Mouse (Mus musculus) MEL-GATA-1-ER (cell line): ENCODE data around the gene Nipsnap2.
"Not testable (repeated sequence)": the region's sequence is repeated elsewhere in the genome, so short reads cannot be mapped to it uniquely, and the experiment has no call there.

Source experiments
- DNase-seq: peaks from one replicate; pipeline ENCODE4 v3.0.0-alpha.2; 2012; ENCODE audit warnings: low read depth; ENCODE audit errors: extremely low read depth

Gene Nipsnap2

GRCm38 (mm10) chr5:129724834-129725773, at the start of gene Nipsnap2:
TSS of gene Nipsnap2 (plus strand) at chr5:129725063.
- DNase-seq: peak; percentile 77

- DNase-seq: not testable (repeated sequence)
Observed at GRCm38 (mm10) chr5:129685141-129685540, 39.7 kb upstream of the Nipsnap2 start.

GRCm38 (mm10) chr5:129687621-129688020, 37.2 kb upstream of the Nipsnap2 start:
- DNase-seq: no peak

GRCm38 (mm10) chr5:129690528-129690927, 34.3 kb upstream of the Nipsnap2 start:
- DNase-seq: no peak

GRCm38 (mm10) chr5:129700506-129700905, 24.4 kb upstream of the Nipsnap2 start:
- DNase-seq: no peak

GRCm38 (mm10) chr5:129701706-129702105, 23.2 kb upstream of the Nipsnap2 start:
- no peak for DNase-seq

GRCm38 (mm10) chr5:129703368-129703767, 21.5 kb upstream of the Nipsnap2 start:
- no peak for DNase-seq

GRCm38 (mm10) chr5:129708412-129708811, 16.5 kb upstream of the Nipsnap2 start, which contains the start of gene Sept14:
TSS of gene Sept14 (minus strand) at chr5:129708512.
- no peak for DNase-seq

GRCm38 (mm10) chr5:129715326-129715861, 9.5 kb upstream of the Nipsnap2 start, which contains the start of gene Mrps17:
TSS of gene Mrps17 (plus strand) at chr5:129715497.
- peak; percentile 92 for DNase-seq

GRCm38 (mm10) chr5:129717016-129717415, 7.8 kb upstream of the Nipsnap2 start:
- DNase-seq: no peak

GRCm38 (mm10) chr5:129720176-129720575, 4.7 kb upstream of the Nipsnap2 start:
- no peak for DNase-seq

- DNase-seq: peak; percentile 92
Observed at GRCm38 (mm10) chr5:129724268-129724667, 595 bp upstream of the Nipsnap2 start.

GRCm38 (mm10) chr5:129725774-129726392, 1.0 kb downstream of the Nipsnap2 start:
- no peak for DNase-seq

- no peak for DNase-seq
Observed at GRCm38 (mm10) chr5:129726784-129727183, 1.9 kb downstream of the Nipsnap2 start.

GRCm38 (mm10) chr5:129729286-129729685, 4.4 kb downstream of the Nipsnap2 start:
- DNase-seq: no peak

GRCm38 (mm10) chr5:129730344-129730743, 5.5 kb downstream of the Nipsnap2 start:
- DNase-seq: no peak

GRCm38 (mm10) chr5:129731021-129731420, 6.2 kb downstream of the Nipsnap2 start:
- DNase-seq: no peak

GRCm38 (mm10) chr5:129740976-129741375, 16.1 kb downstream of the Nipsnap2 start:
- no peak for DNase-seq

- no peak for DNase-seq
Observed at GRCm38 (mm10) chr5:129742903-129743488, 18.1 kb downstream of the Nipsnap2 start.

- DNase-seq: no peak
Observed at GRCm38 (mm10) chr5:129744050-129744449, 19.2 kb downstream of the Nipsnap2 start.

- no peak for DNase-seq
Observed at GRCm38 (mm10) chr5:129756886-129757285, 32.0 kb downstream of the Nipsnap2 start.
